Mouse (Mus musculus) MEL (cell line): ENCODE measurements around the gene Cd38. TPM values are rescaled to one million over a fixed set of nuclear protein-coding genes. Genes with fewer than 3 reads are reported as not detected.

ENCODE experiments used
- DNase-seq: peaks from one replicate; pipeline ENCODE4 v3.0.0; 2011; ENCODE audit warnings: low read depth, low spot score
- H3K27ac ChIP-seq: 2 replicates; pipeline ENCODE4 v1.5.1; 2012; ENCODE audit warnings: low read depth, mild to moderate bottlenecking, control low read depth, low read length, moderate library complexity; ENCODE audit not compliant: control insufficient read depth
- H3K27me3 ChIP-seq, 2 experiments: fragments of 150-350 bp in 1 of 2; sonication (generic) in 1 of 2; 2 replicates each; pipeline ENCODE4 v1.6.1; 2012; ENCODE audit warnings: low read length in 2 of 2, mild to moderate bottlenecking in 2 of 2, improper control_type of control experiment in 1 of 2, moderate library complexity in 1 of 2; ENCODE audit not compliant: insufficient read depth in 2 of 2, control insufficient read depth in 1 of 2
- H3K36me3 ChIP-seq, 2 experiments: 2 replicates each; pipeline ENCODE4 v1.6.1; 2012 to 2014; ENCODE audit warnings: low read length in 2 of 2, improper control_type of control experiment in 1 of 2, inconsistent platforms in 1 of 2, mild to moderate bottlenecking in 1 of 2; ENCODE audit not compliant: insufficient read depth in 2 of 2, control insufficient read depth in 1 of 2
- H3K4me1 ChIP-seq, 2 experiments: fragments of 150-350 bp in 1 of 2; sonication (generic) in 1 of 2; 2 replicates each; pipeline ENCODE4 v1.6.1; 2012; ENCODE audit warnings: low read length in 2 of 2, improper control_type of control experiment in 1 of 2, mild to moderate bottlenecking in 1 of 2; ENCODE audit not compliant: insufficient read depth in 2 of 2, control insufficient read depth in 1 of 2
- H3K4me3 ChIP-seq, 2 experiments: fragments of 150-350 bp in 1 of 2; sonication (generic) in 1 of 2; 2 replicates each; pipeline ENCODE4 v1.5.1; 2012; ENCODE audit warnings: low read depth in 2 of 2, low read length in 2 of 2, mild to moderate bottlenecking in 2 of 2, moderate library complexity in 2 of 2, control low read depth in 1 of 2, improper control_type of control experiment in 1 of 2; ENCODE audit not compliant: control insufficient read depth in 1 of 2, insufficient read depth in 1 of 2
- H3K79me2 ChIP-seq: 2 replicates; pipeline ENCODE4 v1.6.1; 2012; ENCODE audit warnings: mild to moderate bottlenecking, low read length, moderate library complexity; ENCODE audit not compliant: control insufficient read depth, poor library complexity, insufficient read depth
- H3K9ac ChIP-seq: 2 replicates; pipeline ENCODE4 v1.6.1; 2012; ENCODE audit warnings: low read depth, mild to moderate bottlenecking, control low read depth, low read length, moderate library complexity; ENCODE audit not compliant: control insufficient read depth, poor library complexity, severe bottlenecking
- H3K9me3 ChIP-seq: fragments of 150-350 bp; sonication (generic); replicated peaks from 2 replicates; pipeline ENCODE4 v1.6.1; 2012; ENCODE audit warnings: mild to moderate bottlenecking, low read length, improper control_type of control experiment, moderate library complexity; ENCODE audit not compliant: insufficient read depth
- BHLHE40 ChIP-seq: IDR thresholded peaks from 2 replicates; pipeline ENCODE4 v1.6.1; 2012; ENCODE audit warnings: low read depth, mild to moderate bottlenecking, inconsistent platforms, low read length, improper control_type of control experiment, borderline replicate concordance
- CHD1 ChIP-seq: IDR thresholded peaks from 2 replicates; pipeline ENCODE4 v1.6.1; 2012; ENCODE audit warnings: low read depth, mild to moderate bottlenecking, inconsistent platforms, low read length, improper control_type of control experiment
- CTCF ChIP-seq, 3 experiments: IDR thresholded peaks in 2 of 3; conservative IDR thresholded peaks in 1 of 3; 2 replicates each; pipeline ENCODE4 v1.5.1; 2011 to 2012; ENCODE audit warnings: low read length in 3 of 3, low read depth in 2 of 3, mild to moderate bottlenecking in 2 of 3, improper control_type of control experiment in 1 of 3, inconsistent platforms in 1 of 3, mixed read lengths in 1 of 3, moderate library complexity in 1 of 3; ENCODE audit not compliant: control insufficient read depth in 1 of 3, insufficient read depth in 1 of 3, poor library complexity in 1 of 3, severe bottlenecking in 1 of 3
- E2F4 ChIP-seq: IDR thresholded peaks from 2 replicates; pipeline ENCODE4 v1.6.1; 2011; ENCODE audit warnings: low read depth, low read length, improper control_type of control experiment, borderline replicate concordance
- EP300 ChIP-seq, 2 experiments: IDR thresholded peaks; 2 replicates each; pipeline ENCODE4 v1.6.1; 2011; ENCODE audit warnings: improper control_type of control experiment in 2 of 2, low read length in 2 of 2, low read depth in 1 of 2, mild to moderate bottlenecking in 1 of 2
- ETS1 ChIP-seq: IDR thresholded peaks from 2 replicates; pipeline ENCODE4 v1.6.1; 2012; ENCODE audit warnings: low read depth, mild to moderate bottlenecking, inconsistent platforms, low read length, improper control_type of control experiment, moderate library complexity
- GABPA ChIP-seq: IDR thresholded peaks from 2 replicates; pipeline ENCODE4 v1.6.1; 2012; ENCODE audit warnings: low read depth, mild to moderate bottlenecking, inconsistent platforms, low read length, improper control_type of control experiment, moderate library complexity
- KAT2A ChIP-seq: conservative IDR thresholded peaks from 2 replicates; pipeline ENCODE4 v1.6.1; 2012; ENCODE audit warnings: low read depth, low read length, improper control_type of control experiment, inconsistent platforms
- MAX ChIP-seq: IDR thresholded peaks from 2 replicates; pipeline ENCODE4 v1.6.1; 2011; ENCODE audit warnings: low read length, improper control_type of control experiment
- MAZ ChIP-seq: IDR thresholded peaks from 2 replicates; pipeline ENCODE4 v1.6.1; 2012; ENCODE audit warnings: low read depth, mild to moderate bottlenecking, inconsistent platforms, low read length, improper control_type of control experiment
- MEF2A ChIP-seq: IDR thresholded peaks from 2 replicates; pipeline ENCODE4 v1.6.1; 2014; ENCODE audit warnings: low read depth, mild to moderate bottlenecking, inconsistent platforms, low read length, improper control_type of control experiment; ENCODE audit not compliant: poor library complexity, insufficient replicate concordance, severe bottlenecking; ENCODE audit errors: extremely low read depth
- MXI1 ChIP-seq: IDR thresholded peaks from 2 replicates; pipeline ENCODE4 v1.6.1; 2011; ENCODE audit warnings: mild to moderate bottlenecking, low read depth, low read length, improper control_type of control experiment
- MYB ChIP-seq: IDR thresholded peaks from 2 replicates; pipeline ENCODE4 v1.6.1; 2011; ENCODE audit warnings: mild to moderate bottlenecking, low read depth, low read length, improper control_type of control experiment
- MYC ChIP-seq: IDR thresholded peaks from 2 replicates; pipeline ENCODE4 v1.6.1; 2011; ENCODE audit warnings: low read depth, mild to moderate bottlenecking, low read length, improper control_type of control experiment, moderate library complexity
- NELFE ChIP-seq: IDR thresholded peaks from 2 replicates; pipeline ENCODE4 v1.6.1; 2011; ENCODE audit warnings: low read depth, low read length, improper control_type of control experiment
- NRF1 ChIP-seq: IDR thresholded peaks from 2 replicates; pipeline ENCODE4 v1.6.1; 2014; ENCODE audit warnings: low read depth, mild to moderate bottlenecking, inconsistent platforms, low read length, improper control_type of control experiment, moderate library complexity; ENCODE audit not compliant: poor library complexity, insufficient read depth, severe bottlenecking
- POLR2AphosphoS2 ChIP-seq: IDR thresholded peaks from 2 replicates; pipeline ENCODE4 v1.6.1; 2011; ENCODE audit warnings: low read length, improper control_type of control experiment
- RAD21 ChIP-seq: IDR thresholded peaks from 2 replicates; pipeline ENCODE4 v1.6.1; 2011; ENCODE audit warnings: mild to moderate bottlenecking, low read depth, low read length, improper control_type of control experiment
- RCOR1 ChIP-seq: IDR thresholded peaks from 2 replicates; pipeline ENCODE4 v1.6.1; 2012; ENCODE audit warnings: low read depth, mild to moderate bottlenecking, inconsistent platforms, low read length, improper control_type of control experiment
- SIN3A ChIP-seq: IDR thresholded peaks from 2 replicates; pipeline ENCODE4 v1.6.1; 2012; ENCODE audit warnings: low read length, improper control_type of control experiment, inconsistent platforms
- SMC3 ChIP-seq: IDR thresholded peaks from 2 replicates; pipeline ENCODE4 v1.6.1; 2011; ENCODE audit warnings: low read depth, low read length, improper control_type of control experiment
- TAL1 ChIP-seq: IDR thresholded peaks from 2 replicates; pipeline ENCODE4 v1.6.1; 2012; ENCODE audit warnings: mild to moderate bottlenecking, inconsistent platforms, low read length, moderate library complexity, mixed read lengths
- UBTF ChIP-seq: IDR thresholded peaks from 2 replicates; pipeline ENCODE4 v1.6.1; 2012; ENCODE audit warnings: low read depth, mild to moderate bottlenecking, inconsistent platforms, low read length, improper control_type of control experiment, moderate library complexity, borderline replicate concordance; ENCODE audit not compliant: insufficient read depth
- USF1 ChIP-seq: IDR thresholded peaks from 2 replicates; pipeline ENCODE4 v1.6.1; 2014; ENCODE audit warnings: low read depth, mild to moderate bottlenecking, inconsistent platforms, low read length, improper control_type of control experiment, moderate library complexity
- USF2 ChIP-seq, 2 experiments: IDR thresholded peaks; 2 replicates each; pipeline ENCODE4 v1.6.1; 2011 to 2012; ENCODE audit warnings: improper control_type of control experiment in 2 of 2, low read length in 2 of 2, borderline replicate concordance in 1 of 2, inconsistent platforms in 1 of 2, low read depth in 1 of 2, mild to moderate bottlenecking in 1 of 2; ENCODE audit not compliant: insufficient read depth in 1 of 2
- ZKSCAN1 ChIP-seq: IDR thresholded peaks from 2 replicates; pipeline ENCODE4 v1.6.1; 2012; ENCODE audit warnings: low read depth, mild to moderate bottlenecking, inconsistent platforms, low read length, improper control_type of control experiment, moderate library complexity
- polyA plus RNA-seq, 2 experiments: library from polyadenylated mRNA; stranded (reverse) in 1 of 2; unstranded in 1 of 2; fragments of >175 nt in 1 of 2; fragments of >200 nt in 1 of 2; gene quantifications; 2 replicates each; pipeline versions ENCODE4 v1.2.1 to v1.2.4; 2012; ENCODE audit warnings: low replicate concordance in 2 of 2, low read depth in 1 of 2; ENCODE audit not compliant: insufficient read length in 2 of 2, insufficient read depth in 1 of 2, missing spikeins in 1 of 2
- total RNA-seq: library from RNA; depleted of rRNA; stranded (reverse); fragments of 300-350 nt; gene quantifications from 2 replicates; pipeline ENCODE4 v1.2.3, GENCODE M21; 2012

Cd38 gene
- total and polyA plus RNA-seq, 3 experiments: not detected

- Histone ChIP-seq H3K27me3 (no peaks in the 10 kb centered on the region; a peak in 1 of 4 replicates), H3K36me3 (no peaks in the 10 kb centered on the region), H3K9me3 (no peaks in the 10 kb centered on the region), H3K9ac (no peak overlapping the region), H3K4me3 (no peak overlapping the region), H3K27ac (no peak overlapping the region), H3K79me2 (no peaks in the 10 kb centered on the region), H3K4me1 (no peaks in the 10 kb centered on the region)
- DNase-seq: no peak
- TF ChIP-seq SMC3: no peak
- TF ChIP-seq TAL1: no peak
- no peak for TF ChIP-seq E2F4
- no peak for TF ChIP-seq CHD1
- no peak for TF ChIP-seq SIN3A
- no peak for TF ChIP-seq BHLHE40
- no peak for TF ChIP-seq MXI1
- no peak for TF ChIP-seq NRF1
- TF ChIP-seq POLR2AphosphoS2: no peak
- TF ChIP-seq MAX: no peak
- no peak for TF ChIP-seq UBTF
- TF ChIP-seq ETS1: no peak
- no peak for TF ChIP-seq MYB
- TF ChIP-seq KAT2A: no peak
- TF ChIP-seq RCOR1: no peak
- TF ChIP-seq NELFE: no peak
- TF ChIP-seq USF1: no peak
- TF ChIP-seq MAZ: no peak
Measured at GRCm38 (mm10) chr5:43953241-43953640, 84.9 kb downstream of the Cd38 start.

- no peak for DNase-seq
- no peak overlapping the region for H3K27ac ChIP-seq
Measured at GRCm38 (mm10) chr5:43959884-43960440, 91.6 kb downstream of the Cd38 start.

More at GRCm38 (mm10) chr5:43959884-43960440, 91.6 kb downstream of the Cd38 start:
- no peaks in the 10 kb centered on the region for H3K9me3 ChIP-seq
- H3K79me2 ChIP-seq: no peaks in the 10 kb centered on the region
- TF ChIP-seq MYB (no peak), SIN3A (no peak), CTCF (IDR thresholded peaks at IDR 0.05 in 2 of 3, conservative IDR thresholded peaks at IDR 0.05 in 1 of 3; ENCODE audit: control insufficient read depth in 1 of 3, insufficient read depth in 1 of 3, low read depth in 2 of 3, low read length in 3 of 3, poor library complexity in 1 of 3, severe bottlenecking in 1 of 3) (no peak), ZKSCAN1 (no peak), USF2 (IDR thresholded peaks at IDR 0.05; ENCODE audit: borderline replicate concordance in 1 of 2, insufficient read depth in 1 of 2, low read depth in 1 of 2, low read length in 2 of 2) (no peak), USF1 (no peak), GABPA (no peak), TAL1 (no peak), EP300 (IDR thresholded peaks at IDR 0.05; ENCODE audit: low read depth in 1 of 2, low read length in 2 of 2) (no peak), SMC3 (no peak), CHD1 (no peak), NRF1 (no peak), MEF2A (no peak), MYC (no peak), RAD21 (no peak), RCOR1 (no peak)
- TF ChIP-seq, all 39 proteins: peak for 0
- Histone ChIP-seq H3K9ac (no peak overlapping the region), H3K4me1 (no peaks in the 10 kb centered on the region), H3K4me3 (no peak overlapping the region), H3K36me3 (no peaks in the 10 kb centered on the region), H3K27me3 (no peaks in the 10 kb centered on the region)
